Mouse (Mus musculus) adrenal gland, adult (tissue): ENCODE results near the gene Osbp2.

Source experiments
- DNase-seq, 2 experiments: peaks; one replicate each; pipeline ENCODE4 v3.0.0; 2022 to 2023; ENCODE audit warnings: low spot score in 1 of 2; ENCODE audit not compliant: inconsistent age in 2 of 2

Osbp2 gene

DNA sequence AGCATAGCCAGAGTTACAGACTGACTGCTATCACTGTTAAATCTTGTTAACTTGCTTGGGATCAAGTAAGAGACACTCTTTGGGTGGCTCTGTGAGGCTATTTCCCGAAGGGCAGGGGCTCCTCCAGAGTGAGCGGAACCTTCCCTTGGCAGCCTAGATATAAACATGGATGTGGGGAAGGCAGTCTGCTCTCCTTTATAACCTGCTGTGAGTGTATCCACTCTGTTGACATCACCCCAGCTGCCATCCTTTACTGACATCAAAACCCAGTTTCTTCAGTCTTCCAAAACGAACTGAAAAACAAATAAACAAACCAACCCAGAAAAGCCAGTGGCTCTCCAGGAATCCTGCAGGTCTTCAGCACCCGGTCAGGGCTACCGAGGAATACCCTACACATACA lies 39.6 kb downstream of the Osbp2 start:
- DNase-seq, result no peak

DNA sequence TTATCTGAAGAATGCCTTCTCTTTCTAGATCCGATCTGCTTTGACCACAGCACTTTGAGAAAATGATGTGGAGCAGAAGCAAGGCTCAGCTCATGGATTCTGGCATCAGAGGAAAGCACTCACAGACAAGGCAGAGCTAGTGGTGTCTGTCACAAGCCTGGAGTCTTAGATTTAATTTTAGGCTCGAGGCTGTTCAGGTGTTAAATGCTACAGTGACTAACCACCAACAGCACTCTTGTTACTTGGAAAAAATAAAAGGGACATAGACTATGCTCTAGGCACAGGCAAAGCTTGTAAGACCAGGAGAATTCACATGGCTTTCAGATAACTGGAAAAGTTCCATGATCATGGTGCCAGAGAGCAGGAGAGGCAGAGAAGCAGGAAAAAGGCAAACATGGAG lies 40.3 kb downstream of the Osbp2 start:
- no peak for DNase-seq

DNA sequence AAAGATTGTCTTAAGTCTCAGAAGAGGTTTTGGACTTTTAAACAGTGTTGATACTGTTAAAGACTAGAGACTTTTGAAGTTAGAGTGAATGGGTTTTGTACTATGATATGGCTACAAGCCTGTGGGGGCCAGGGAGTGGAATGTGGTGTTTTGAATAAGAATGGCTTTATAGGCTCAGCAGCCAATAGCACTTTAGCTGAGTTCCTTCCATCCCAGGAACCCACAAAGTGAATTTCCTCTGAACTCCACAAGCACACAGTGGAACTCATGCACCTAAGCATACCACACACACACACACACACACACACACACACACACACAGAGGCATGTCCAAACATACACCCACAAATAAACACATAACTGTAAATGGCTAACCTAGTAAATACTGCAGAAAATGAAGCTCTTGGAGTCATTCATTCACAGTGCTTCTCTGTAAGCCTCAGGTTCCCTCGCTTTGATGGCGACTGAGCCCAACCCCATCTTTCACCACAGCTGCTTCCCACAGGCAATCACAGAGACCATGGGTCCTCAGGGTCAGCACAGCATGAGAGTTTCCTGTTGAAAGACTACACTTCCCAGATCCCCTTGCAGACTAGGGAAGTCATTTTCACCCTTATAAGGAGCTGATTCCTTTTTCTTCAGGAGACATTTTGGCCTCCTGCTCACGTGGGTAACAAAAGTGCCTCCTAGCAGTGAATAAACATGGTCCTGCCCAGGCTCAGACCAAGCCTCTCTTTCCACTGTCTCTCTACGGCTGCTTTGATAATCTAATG lies 45.5 kb downstream of the Osbp2 start:
- no peak for DNase-seq

DNA sequence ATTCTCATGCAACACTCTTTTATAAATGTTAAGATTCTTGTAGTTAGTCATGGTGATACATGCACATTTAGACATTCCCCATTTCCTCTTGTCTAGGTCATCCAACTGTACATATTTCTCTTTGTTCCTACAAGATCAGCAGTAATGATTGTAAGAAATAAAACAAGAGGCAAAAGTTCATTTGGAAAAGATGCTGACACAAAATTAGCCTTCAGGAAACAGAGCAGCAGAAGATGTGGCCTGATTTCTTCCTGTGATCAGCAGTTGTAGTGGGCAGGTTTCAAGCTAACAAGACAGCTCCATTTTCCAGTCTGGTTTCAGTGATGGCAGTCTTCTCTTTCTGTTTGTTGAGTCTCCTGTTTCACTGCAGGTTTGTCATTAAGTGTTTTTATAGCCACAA lies 47.8 kb downstream of the Osbp2 start:
- DNase-seq, result no peak

DNA sequence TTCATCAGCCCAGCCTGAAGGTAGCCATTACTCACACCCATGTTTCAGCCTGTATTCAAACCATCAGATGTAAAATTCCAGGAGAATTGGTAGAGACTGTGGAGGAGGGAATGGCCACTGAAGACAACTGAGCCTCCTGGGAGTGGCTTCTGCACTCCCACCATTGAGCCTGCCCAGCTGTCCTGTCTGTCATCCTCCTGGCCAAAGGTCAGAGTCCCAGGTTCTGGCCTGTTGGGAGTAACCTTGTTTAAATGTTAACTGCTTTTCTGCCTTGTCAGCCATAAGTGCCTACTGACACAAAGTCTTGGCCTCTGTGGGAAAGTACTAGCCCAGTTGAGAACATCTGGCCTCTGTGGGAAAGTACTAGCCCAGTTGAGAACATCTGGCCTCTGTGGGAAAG lies 50.4 kb downstream of the Osbp2 start:
- no peak for DNase-seq

DNA sequence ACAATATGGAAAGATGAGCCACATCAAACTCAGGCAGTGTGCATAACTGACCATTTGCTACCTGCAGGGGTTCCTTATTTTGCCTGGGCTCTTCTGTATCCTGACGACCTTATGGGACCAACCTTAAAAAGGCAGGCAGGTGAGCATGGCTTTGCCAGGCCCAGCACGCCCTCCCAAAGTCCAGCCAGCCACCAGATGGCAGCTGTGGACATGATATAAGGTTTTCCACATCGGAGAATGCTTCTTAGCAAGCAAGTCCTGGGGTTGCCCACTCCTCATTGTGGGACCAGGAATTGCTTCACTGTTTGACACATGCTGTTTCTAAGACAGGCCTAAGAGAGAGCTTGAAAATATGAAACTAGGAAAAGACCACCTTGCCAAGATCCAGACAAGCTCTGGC lies 55.5 kb downstream of the Osbp2 start:
- peak; percentile 16 to 33 for DNase-seq

DNA sequence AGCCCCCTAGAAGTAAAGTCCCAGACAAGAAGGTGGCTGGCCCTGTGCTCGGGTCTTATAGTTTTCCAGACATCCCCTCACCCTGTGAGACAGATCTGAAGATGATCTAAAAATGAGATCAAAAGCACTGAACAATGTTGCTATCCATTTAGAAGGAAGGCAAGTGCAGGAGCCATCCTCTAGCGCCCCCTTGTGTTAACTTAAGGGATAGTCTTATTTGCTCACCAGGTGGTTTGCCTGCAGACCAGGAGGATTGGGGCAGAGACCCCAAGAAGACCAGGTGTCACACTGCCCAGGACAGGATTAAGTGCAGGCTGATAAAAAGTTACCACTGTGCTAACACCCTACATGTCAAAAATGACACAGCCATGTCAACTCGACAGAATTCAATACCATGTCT lies 58.3 kb downstream of the Osbp2 start:
- peak; percentile 15 to 77 for DNase-seq

DNA sequence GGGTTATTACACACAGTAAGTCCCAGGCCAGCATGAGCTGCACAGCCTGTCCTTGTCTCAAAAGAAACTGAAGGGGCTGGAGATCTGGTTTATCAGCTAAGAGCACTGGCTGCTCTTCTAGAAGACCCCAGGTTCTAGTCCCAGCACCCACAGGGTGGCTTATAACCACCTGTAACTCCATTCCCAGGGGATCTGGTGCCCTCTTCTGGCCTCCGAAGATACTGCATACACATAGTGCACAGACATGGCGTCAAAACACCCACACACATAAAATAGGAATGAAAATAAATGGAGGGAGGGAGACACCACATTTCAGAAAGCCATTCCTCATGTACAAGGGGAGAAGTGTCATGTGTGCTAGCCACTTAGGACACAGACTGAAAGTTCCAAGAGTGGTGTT lies 59.1 kb downstream of the Osbp2 start:
- no peak for DNase-seq

DNA sequence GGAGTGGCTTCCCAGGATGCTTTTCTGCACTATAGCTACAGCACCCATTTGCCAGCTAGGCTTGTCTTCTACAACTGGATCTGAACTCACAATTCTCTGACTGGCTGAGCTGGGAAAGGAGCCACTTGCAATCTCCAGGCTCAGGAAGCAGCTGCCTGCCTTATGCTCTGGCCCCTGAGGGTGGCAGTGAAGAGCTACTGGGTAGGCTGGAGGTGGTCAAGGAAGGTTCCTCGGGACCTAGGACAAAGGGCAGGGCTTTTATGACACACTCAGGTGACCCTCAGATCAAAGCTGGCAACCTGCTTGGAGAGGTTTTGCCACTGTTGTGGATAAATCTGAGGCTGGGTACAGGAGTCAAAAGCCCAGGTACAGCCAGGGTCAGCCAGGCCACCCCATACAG lies 61.6 kb downstream of the Osbp2 start:
- DNase-seq, result no peak

DNA sequence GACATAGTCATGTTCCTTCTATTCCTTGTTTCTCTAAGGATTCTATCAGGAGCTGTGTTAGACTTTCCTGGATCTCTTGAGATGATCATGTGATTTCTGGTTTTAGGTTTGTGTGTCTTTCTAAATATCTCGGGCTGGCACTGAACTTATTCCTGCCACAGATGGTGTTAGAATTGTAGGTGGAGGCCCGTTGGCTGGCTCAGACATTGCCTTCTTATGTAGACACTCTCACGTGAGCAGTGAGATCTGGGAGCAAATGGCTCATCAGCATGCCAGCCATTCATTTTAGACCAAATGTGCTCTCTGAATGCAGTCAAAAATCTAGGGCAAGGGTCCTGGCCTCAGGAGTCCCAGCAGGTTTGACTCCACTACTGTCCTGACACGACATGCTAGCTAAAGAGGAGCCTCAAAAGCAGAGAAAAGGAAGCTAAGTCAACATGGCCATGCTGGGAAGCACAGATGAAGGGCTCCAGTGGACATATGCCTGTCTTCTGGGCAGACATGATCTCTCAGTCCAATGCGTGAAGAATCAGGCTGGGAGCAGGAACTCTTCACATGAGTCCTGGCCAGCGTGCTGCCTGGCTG lies 66.0 kb downstream of the Osbp2 start:
- DNase-seq, result no peak

DNA sequence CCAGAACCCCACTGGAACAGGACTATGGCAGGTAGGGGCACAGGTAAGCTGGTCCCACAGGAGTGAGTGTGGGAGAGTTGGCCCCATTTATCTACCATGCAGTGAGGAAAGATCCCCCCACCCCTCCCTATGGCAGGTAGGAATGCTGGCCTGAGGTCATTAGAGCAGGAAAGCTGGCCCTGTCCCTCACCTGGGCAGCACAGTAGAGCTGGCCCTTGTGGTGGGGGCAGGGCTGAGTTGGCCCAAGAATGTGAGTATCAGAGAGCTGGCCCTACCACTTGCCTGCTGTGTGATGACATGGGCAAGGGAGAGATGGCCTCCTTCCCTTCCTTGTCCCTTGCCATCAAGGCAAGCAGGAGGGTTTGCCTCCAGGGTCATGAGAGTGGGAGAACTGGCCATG lies 73.0 kb downstream of the Osbp2 start:
- no peak for DNase-seq

DNA sequence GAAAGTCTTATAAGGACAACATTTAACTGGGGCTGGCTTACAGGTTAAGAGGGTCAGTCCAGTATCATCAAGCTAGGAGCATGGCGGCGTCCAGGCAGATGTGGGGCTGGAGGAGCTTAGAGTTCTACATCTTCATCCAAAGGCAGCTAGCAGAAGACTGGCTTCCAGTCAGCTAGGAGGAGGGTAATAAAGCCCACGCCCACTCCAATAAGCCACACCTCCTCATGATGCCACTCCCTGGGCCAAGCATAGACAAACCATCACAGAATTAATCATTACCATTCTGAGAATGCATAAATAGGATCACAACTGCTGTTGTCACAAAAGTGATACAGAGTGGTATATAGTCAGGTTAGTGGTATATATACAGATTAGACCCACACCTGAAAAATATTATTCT lies 73.8 kb downstream of the Osbp2 start:
- no peak for DNase-seq

DNA sequence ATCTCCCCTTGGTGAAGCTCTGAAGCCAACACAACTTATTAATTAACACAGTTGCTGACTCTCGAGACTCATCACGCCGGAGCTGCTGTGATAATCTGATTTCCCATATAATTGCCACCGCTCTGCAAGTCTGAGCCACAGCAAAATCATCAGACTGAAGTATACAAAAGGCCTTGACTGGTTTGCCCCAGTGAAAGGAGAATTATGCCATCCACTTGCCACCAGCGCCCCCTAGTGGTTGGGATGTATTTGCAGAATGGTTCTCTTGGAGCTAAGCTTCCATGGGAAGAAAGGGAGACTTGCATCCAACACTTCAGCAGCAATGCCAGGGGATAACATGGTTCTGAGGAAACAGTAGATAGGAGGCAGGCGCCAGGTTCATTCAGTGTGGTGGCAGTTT lies 77.1 kb downstream of the Osbp2 start:
- peak; percentile 88 to 97 for DNase-seq

DNA sequence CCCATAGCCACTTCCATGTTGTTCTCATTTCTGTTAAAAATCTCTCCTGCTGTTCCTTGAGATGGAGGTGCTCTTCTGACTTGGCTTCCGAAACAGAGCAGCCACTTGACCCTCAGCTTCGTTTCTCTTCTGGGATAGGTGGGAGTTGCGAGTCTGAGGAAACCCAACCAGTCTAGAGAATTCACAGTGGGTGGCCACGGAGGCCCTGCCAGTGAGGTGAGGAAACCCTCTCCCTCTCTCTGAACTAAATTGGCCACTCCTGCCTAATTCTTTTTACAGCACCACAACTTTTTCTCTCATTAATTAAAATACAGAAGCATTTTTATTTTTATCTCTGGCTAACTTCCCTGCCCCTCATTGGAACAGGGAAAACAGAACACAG lies 88.4 kb downstream of the Osbp2 start:
- DNase-seq, result no peak

DNA sequence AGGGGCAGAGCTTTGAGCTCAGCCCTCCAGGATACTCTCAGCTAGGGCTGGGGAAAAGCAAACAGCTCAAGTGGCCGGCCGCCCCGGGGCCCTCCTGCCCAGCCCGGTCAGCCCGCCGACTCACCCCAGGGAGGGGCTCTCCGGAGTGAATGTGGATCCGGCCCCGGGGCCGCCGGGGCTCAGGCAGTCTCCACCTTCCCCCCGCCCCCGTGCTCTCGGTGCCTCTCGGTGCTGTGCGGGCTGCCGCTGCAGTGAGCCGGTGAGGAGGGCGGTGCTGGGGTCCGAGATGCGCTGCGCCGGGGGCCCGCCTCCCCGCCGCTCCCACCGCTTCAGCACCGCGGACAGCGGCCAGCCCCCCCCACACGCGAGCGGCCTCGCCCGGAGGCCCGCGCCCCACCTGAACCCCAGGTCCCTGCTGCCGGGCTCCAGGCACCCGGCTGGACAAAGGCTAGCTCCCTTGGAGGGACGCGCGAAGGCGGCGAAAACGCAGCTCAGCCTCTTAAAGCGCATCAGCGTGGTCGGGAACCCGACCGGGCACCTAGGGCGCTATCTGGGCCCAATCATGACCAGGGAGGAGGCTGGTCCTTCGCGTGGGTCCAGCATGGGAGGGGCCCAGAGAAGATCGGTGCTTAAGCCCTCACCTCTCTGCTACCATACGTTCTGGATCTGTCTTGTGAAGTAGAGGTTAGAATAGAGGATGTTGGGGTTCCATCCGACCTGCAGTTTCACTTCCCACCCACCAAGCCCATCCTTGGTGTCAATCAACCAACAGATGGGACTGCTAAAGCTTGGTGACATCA lies 89.0 kb downstream of the Osbp2 start:
- DNase-seq, result peak; percentile 22 to 66

DNA sequence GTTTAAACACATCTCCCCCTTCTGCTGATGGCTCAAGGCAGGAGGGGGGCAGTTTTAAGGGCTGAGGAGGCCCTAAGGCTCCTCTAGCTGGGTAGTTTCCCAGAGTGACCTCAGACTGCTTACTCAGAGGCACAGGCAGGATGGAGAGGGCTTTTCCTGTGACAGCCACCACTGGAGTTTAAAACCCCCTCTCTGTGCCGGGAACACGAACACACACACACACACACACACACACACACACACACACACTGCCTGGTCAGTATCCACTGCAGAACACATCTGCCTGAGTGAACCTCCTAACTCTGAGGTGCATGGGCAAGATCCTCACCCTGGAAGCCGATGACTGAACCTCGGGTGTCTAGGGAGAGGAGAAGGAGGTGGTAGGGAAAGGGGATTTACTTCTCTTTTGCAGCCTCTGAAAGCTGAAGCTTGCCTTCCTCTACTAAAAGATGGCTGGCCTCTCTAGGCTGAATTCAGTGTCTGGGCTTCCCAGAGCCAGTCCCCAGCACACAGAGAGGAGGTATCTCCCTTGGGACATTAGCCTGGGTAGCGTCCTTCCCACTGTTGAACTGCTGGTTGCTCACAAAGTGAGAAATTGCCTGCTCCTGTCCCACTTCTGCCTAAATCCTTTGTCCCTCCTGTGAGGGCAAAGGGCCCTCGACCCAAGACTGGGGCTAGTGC lies 89.8 kb downstream of the Osbp2 start:
- no peak for DNase-seq

DNA sequence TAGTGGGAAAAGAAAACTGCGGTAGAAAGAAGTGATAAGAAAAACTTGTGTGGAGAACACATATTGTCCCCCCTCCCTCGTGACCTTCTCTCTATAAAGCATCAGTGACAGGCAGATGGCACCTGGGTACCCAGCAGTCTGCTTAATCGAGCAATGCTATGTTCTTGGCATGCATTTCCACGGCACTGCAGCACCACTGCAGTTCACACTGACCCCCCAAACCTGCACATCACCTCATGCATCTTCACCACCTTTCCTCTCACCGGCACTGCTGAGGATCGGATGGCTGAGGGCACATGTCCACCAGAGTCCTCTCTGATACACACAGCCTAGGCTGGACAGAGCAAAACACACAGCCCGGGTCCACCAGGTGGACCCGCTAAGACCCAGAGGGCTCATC lies 90.6 kb downstream of the Osbp2 start:
- DNase-seq, result no peak

DNA sequence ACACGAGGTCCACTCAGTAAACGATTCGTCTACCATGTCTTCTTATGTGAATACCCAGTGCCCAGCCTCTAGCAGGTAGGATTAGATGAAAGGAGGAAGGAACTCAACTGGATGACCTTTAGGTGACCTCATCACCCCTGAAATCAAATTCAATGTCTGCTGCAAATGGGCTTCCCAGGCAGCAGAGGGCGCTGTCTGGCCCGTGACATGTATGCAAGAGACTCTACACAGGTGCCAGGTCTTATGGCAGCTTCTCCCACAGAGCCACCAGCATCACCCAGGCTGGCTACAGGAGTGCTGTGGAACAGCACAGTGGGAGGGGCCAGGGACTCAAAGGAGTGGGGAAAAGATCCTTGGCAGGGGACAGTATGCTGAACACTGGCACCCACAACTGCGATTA lies 92.4 kb downstream of the Osbp2 start:
- no peak for DNase-seq

DNA sequence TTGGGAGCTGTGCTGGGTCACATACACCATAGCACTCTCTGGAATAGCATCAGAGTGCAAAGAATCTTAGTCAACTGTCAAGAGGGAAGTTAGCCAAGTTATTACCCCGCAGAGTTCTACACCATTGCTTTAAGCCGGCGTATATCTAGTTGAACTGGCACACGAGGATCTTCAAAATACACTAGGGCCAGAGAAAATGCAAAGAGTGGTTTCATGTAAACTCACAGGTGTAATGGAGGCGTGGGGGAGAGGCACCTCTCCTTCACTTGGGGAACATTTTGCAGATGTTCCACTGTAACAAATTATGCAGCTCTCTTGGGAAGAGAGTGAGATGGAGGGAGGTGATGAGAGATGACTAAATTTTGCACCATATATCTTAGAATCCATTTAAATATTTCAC lies 95.9 kb downstream of the Osbp2 start:
- no peak for DNase-seq

DNA sequence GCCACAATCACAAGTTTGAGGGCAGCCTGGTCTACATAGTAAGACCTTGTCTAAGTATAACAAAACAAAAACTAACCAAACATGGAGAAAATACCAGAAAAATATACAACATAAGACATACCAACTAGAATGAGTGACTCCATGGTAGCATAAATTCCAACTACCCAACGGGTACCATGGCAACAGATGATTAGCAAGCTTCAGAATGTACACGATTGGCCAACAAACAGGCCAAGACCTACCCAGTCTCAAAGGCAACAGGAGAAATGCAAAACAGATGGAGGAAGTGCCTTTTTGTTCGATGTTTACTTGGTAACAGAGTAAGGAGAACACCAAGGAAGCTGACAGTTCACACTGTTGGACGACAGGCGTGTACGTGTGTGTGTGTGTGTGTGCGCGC lies 96.7 kb downstream of the Osbp2 start:
- no peak for DNase-seq

DNA sequence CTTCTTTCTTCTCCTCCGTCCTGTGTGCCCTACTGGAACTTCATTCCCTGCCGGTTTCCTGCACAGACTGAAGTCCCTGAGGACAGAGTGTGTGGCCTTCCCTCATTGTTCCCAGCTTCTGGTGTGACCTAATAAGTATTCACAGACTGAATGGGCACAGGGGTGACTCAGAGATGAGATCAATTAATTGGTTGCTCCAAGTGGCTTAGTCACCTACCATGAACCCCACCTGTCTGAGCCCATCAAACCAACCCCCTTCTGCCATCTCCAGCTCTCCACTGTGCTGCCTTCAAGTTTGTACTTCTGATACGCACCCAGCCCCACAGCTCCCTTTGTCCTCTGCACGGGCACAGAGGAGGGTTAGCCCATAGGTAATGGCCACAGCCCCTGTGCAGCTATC lies 99.4 kb downstream of the Osbp2 start:
- DNase-seq, result no peak
